Mouse (Mus musculus) neural tube, embryonic 11.5 days (tissue): ENCODE measurements around the gene Tbk1. TPM values are rescaled to one million over a fixed set of nuclear protein-coding genes. Genes with fewer than 3 reads are reported as not detected.

ENCODE experiments used
- microRNA-seq: library from miRNA; unstranded; fragments of <30 nt; microRNA quantifications from one replicate; pipeline ENCODE4, GENCODE M21; 2016
- polyA plus RNA-seq: library from polyadenylated mRNA; unstranded; fragments of >200 nt; fragmentation: Nextera tagmentation; extraction: Ambion mirVana; gene quantifications from 2 replicates; pipeline ENCODE4 v1.2.1, GENCODE M21; 2014

Gene Tbk1
- polyA plus RNA-seq, 1 experiment from 2014 or later = 32.4 TPM

Small RNA genes within 50 kb of the gene (microRNA-seq; reads per million reads assigned to microRNA genes)
- gene Gm24330 = not detected

Other genes starting within 250 kb of the Tbk1 start
- gene Tbc1d30, start 235.5 kb downstream of the Tbk1 start, polyA plus RNA-seq = 4.1 and 5.3 TPM in 2 replicates
- 52.5 and 53.5 TPM in 2 replicates for gene Gns, start 221.7 kb downstream of the Tbk1 start, polyA plus RNA-seq
- 10.8 and 10.9 TPM in 2 replicates for gene Rassf3, start 110.4 kb downstream of the Tbk1 start, polyA plus RNA-seq
- 52.5 and 61.0 TPM in 2 replicates for gene Xpot, start 39.5 kb upstream of the Tbk1 start, polyA plus RNA-seq
- gene D930020B18Rik, start 54.8 kb upstream of the Tbk1 start, polyA plus RNA-seq = 0.26 TPM in 1 of 2 replicates, not detected in the other
- 2.7 and 2.9 TPM in 2 replicates for gene BC048403, start 153.2 kb upstream of the Tbk1 start, polyA plus RNA-seq